Mouse (Mus musculus): ENCODE data around the gene Elavl4.
A peak's percentile ranks its signal among the peaks of the same experiment; 100 is the strongest.

Gene Elavl4

GRCm38 (mm10) chr4:110264345-110264943, 87.3 kb downstream of the Elavl4 start:
- DNase-seq (ENCODE audit: low read depth) = no peak

- no peak for DNase-seq (ENCODE audit: low read depth)
Measured at GRCm38 (mm10) chr4:110257360-110257759, 94.3 kb downstream of the Elavl4 start.

- DNase-seq (ENCODE audit: low read depth) = no peak
Measured at GRCm38 (mm10) chr4:110255617-110256016, 96.1 kb downstream of the Elavl4 start.

- DNase-seq (ENCODE audit: low read depth) = no peak
Measured at GRCm38 (mm10) chr4:110250055-110250454, 101.7 kb downstream of the Elavl4 start.

GRCm38 (mm10) chr4:110242879-110243278, 108.8 kb downstream of the Elavl4 start:
- DNase-seq (ENCODE audit: low read depth) = no peak

- no peak for DNase-seq (ENCODE audit: low read depth)
Measured at GRCm38 (mm10) chr4:110234554-110234953, 117.2 kb downstream of the Elavl4 start.

- no peak for DNase-seq (ENCODE audit: low read depth)
Measured at GRCm38 (mm10) chr4:110232327-110232726, 119.4 kb downstream of the Elavl4 start.

GRCm38 (mm10) chr4:110231799-110232198, 119.9 kb downstream of the Elavl4 start:
- DNase-seq (ENCODE audit: low read depth) = no peak

- no peak for DNase-seq (ENCODE audit: low read depth)
Measured at GRCm38 (mm10) chr4:110229652-110230051, 122.1 kb downstream of the Elavl4 start.

- no peak for DNase-seq (ENCODE audit: low read depth)
Measured at GRCm38 (mm10) chr4:110229238-110229637, 122.5 kb downstream of the Elavl4 start.

- DNase-seq (ENCODE audit: low read depth) = no peak
Measured at GRCm38 (mm10) chr4:110227621-110228031, 124.1 kb downstream of the Elavl4 start.

- DNase-seq (ENCODE audit: low read depth) = no peak
Measured at GRCm38 (mm10) chr4:110225492-110225891, 126.2 kb downstream of the Elavl4 start.

- no peak for DNase-seq (ENCODE audit: low read depth)
Measured at GRCm38 (mm10) chr4:110218819-110219218, 132.9 kb downstream of the Elavl4 start.

GRCm38 (mm10) chr4:110217553-110217952, 134.2 kb downstream of the Elavl4 start:
- no peak for DNase-seq (ENCODE audit: low read depth)

GRCm38 (mm10) chr4:110214543-110214942, 137.2 kb downstream of the Elavl4 start:
- peak; percentile 24 for DNase-seq (ENCODE audit: low read depth)

GRCm38 (mm10) chr4:110213666-110214065, 138.0 kb downstream of the Elavl4 start:
- no peak for DNase-seq (ENCODE audit: low read depth)

- DNase-seq (ENCODE audit: low read depth) = no peak
Measured at GRCm38 (mm10) chr4:110210246-110210645, 141.5 kb downstream of the Elavl4 start.

- no peak for DNase-seq (ENCODE audit: low read depth)
Measured at GRCm38 (mm10) chr4:110209613-110210012, 142.1 kb downstream of the Elavl4 start.

- DNase-seq (ENCODE audit: low read depth) = no peak
Measured at GRCm38 (mm10) chr4:110201680-110202079, 150.0 kb downstream of the Elavl4 start.

- DNase-seq (ENCODE audit: low read depth) = no peak
Measured at GRCm38 (mm10) chr4:110199897-110200296, 151.8 kb downstream of the Elavl4 start.

- no peak for DNase-seq (ENCODE audit: low read depth)
Measured at GRCm38 (mm10) chr4:110198600-110198999, 153.1 kb downstream of the Elavl4 start.

GRCm38 (mm10) chr4:110177263-110177662, 174.4 kb downstream of the Elavl4 start:
- DNase-seq (ENCODE audit: low read depth) = no peak

- no peak for DNase-seq (ENCODE audit: low read depth)
Measured at GRCm38 (mm10) chr4:110172028-110172427, 179.7 kb downstream of the Elavl4 start.

GRCm38 (mm10) chr4:110165217-110165616, 186.5 kb downstream of the Elavl4 start:
- peak; percentile 34 for DNase-seq (ENCODE audit: low read depth)
